Mouse (Mus musculus) spleen, embryonic (tissue): ENCODE measurements at regions not wholly inside any gene's neighbourhood (a gene's known extent, or its start where the extent isn't known, plus 50 kb on each side); places are given as distances from the start of the nearest gene placed in this dataset.

Experiments used
- CTCF ChIA-PET: fragments of 350-600 bp; sonication (Branson Sonifier 250); formaldehyde crosslinking; loops from one replicate; lab custom pipeline; 2022; lab: Charles Lee

- CTCF ChIA-PET: interaction anchor here (0.5 kb wide), 1 partner anchor 943 kb away, joined by 3 read pairs; no protein-coding TSS in a partner anchor
These were observed 220.7 kb downstream of the Fam84b start for GRCm38 (mm10) chr15:60632789-60633456.

- CTCF ChIA-PET: no interaction called here
These were observed 222.7 kb downstream of the Fam84b start for GRCm38 (mm10) chr15:60630756-60631402.

- CTCF ChIA-PET: no interaction called here
These were observed 234.8 kb downstream of the Fam84b start for GRCm38 (mm10) chr15:60618801-60619200.

GRCm38 (mm10) chr15:60617371-60617770 is 236.2 kb downstream of the Fam84b start:
- CTCF ChIA-PET: no interaction called here

- CTCF ChIA-PET: no interaction called here
These were observed 251.7 kb downstream of the Fam84b start for GRCm38 (mm10) chr15:60601885-60602284.

GRCm38 (mm10) chr15:60577084-60577483 is 276.5 kb downstream of the Fam84b start:
- CTCF ChIA-PET: no interaction called here

GRCm38 (mm10) chr15:60566267-60566666 is 287.3 kb downstream of the Fam84b start:
- CTCF ChIA-PET: no interaction called here

- CTCF ChIA-PET: no interaction called here
These were observed 288.6 kb downstream of the Fam84b start for GRCm38 (mm10) chr15:60565017-60565416.

GRCm38 (mm10) chr15:60560641-60561040 is 292.9 kb downstream of the Fam84b start:
- CTCF ChIA-PET: no interaction called here

GRCm38 (mm10) chr15:60555691-60556090 is 297.9 kb downstream of the Fam84b start:
- CTCF ChIA-PET: no interaction called here

GRCm38 (mm10) chr15:60554587-60554986 is 299.0 kb downstream of the Fam84b start:
- CTCF ChIA-PET: no interaction called here

- CTCF ChIA-PET: interaction anchor here (0.6 kb wide), 1 partner anchor 11 kb away, joined by 3 read pairs; no protein-coding TSS in a partner anchor
These were observed 305.5 kb downstream of the Fam84b start for GRCm38 (mm10) chr15:60548045-60548444.

- CTCF ChIA-PET: interaction anchor here (0.6 kb wide), 1 partner anchor 11 kb away, joined by 3 read pairs; no protein-coding TSS in a partner anchor
These were observed 316.4 kb downstream of the Fam84b start for GRCm38 (mm10) chr15:60537191-60537590.

- CTCF ChIA-PET: no interaction called here
These were observed 318.9 kb downstream of the Fam84b start for GRCm38 (mm10) chr15:60534701-60535100.

GRCm38 (mm10) chr15:60516810-60517209 is 336.8 kb downstream of the Fam84b start:
- CTCF ChIA-PET: no interaction called here

GRCm38 (mm10) chr15:60476755-60477310 is 376.7 kb downstream of the Fam84b start:
- CTCF ChIA-PET: no interaction called here

GRCm38 (mm10) chr15:60475086-60475485 is 378.5 kb downstream of the Fam84b start:
- CTCF ChIA-PET: no interaction called here

- CTCF ChIA-PET: no interaction called here
These were observed 415.5 kb upstream of the 4933412E24Rik start for GRCm38 (mm10) chr15:60431916-60432315.

GRCm38 (mm10) chr15:60419081-60419480 is 402.7 kb upstream of the 4933412E24Rik start:
- CTCF ChIA-PET: no interaction called here

- CTCF ChIA-PET: no interaction called here
These were observed 375.9 kb upstream of the 4933412E24Rik start for GRCm38 (mm10) chr15:60392267-60392666.

GRCm38 (mm10) chr15:60390336-60390735 is 373.9 kb upstream of the 4933412E24Rik start:
- CTCF ChIA-PET: no interaction called here

- CTCF ChIA-PET: no interaction called here
These were observed 371.5 kb upstream of the 4933412E24Rik start for GRCm38 (mm10) chr15:60387962-60388361.
